Mouse (Mus musculus): Measurements from ENCODE around the gene Gjd3.
"Not testable (repeated sequence)": the region's sequence is repeated elsewhere in the genome, so short reads cannot be mapped to it uniquely, and the experiment has no call there.

The Gjd3 gene

DNA sequence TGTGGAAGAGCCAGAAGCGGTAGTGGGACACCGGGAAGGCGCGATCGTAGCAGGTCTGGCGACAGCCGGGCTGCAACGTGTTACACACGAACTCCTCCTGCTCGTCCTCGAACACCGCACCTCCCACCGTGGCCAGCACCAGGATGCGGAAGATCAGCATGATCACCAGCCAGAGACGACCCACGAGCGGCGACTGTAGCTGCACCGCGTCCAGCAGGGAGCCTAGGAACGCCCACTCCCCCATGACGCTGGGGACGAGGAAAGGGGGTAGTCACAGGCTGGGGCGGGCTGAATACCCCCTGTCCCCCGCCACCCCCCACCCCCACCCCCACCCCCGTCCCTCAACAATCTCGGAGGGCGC lies at the start of gene Gjd3:
Gjd3 (minus strand) TSS at position 244 of the 361 bp plus-strand sequence.
- no peak for DNase-seq

DNA sequence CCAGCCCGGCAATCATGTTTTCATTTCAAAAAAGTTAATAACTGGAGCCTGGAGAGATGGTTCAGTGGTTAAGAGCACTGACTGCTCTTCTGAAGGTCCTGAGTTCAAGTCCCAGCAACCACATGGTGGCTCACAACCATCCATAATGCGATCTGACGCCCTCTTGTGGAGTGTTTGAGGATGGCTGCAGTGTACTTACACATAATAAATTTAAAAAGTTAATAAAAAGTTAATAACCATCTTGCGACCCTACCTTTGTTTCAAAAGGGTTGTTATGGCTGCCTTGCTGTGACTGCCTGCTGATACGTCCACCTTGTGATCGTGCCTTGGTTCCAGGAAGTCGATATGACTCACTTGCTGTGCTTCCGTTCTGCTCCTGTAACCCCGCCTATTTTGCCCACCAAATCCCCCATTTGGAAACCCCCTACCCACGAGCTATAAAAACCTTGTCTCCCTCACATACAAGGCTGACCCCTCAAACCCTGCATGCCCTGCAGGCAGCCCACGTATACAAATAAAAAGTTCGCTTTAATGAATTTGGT lies 44.2 kb upstream of the Gjd3 start:
- no peak for DNase-seq

DNA sequence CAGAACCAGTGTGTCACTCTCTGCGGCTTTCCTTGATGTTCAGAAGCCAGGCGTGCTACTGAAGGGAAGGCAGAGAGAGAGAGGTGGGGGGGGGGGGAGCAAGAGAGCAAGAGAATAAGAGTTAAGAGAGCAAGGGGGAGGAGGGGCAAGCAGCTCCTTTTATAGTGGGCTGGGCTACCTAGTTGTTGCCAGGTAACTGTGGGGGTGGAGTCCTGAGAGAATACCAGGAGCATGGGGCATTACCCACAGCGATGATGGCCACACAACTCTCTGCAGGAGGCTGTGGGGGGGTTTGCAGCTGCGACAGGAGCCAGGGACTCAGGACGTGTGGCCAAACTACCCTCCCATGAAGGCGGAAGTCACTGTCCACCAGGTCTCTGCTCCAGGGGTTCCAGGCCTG lies 43.1 kb upstream of the Gjd3 start:
- DNase-seq: no peak

DNA sequence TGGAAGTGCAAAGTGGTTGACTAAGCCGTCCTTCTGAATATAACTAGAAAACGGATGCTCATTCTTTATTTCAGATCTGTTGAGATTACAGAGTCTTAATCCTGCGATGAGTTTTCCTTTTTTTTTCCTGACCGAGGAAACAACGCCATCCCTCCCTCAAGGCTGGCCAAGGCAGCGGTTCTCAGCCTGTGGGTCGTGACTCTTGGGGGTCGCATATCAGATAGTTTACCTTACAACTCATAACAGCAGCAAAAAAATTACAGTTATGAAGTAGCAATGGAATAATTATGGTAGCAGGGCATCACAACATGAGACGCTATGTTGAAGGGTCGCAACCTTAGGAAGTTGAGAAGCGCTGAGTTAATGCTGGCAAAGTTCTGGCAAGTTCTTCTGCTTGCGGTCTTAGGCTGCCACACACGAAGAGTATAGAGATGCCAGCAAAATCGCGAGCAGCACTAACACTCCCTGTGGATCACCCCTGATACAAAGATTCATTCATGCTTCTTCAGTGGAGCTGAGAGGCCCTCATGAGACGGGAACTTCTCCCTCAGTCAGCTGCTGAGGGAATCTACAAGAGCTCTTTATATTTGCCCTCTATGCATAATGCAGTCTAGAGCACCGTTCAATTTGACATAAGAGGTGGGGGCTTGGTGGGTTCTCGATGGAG lies 41.8 kb upstream of the Gjd3 start:
- DNase-seq: no peak

DNA sequence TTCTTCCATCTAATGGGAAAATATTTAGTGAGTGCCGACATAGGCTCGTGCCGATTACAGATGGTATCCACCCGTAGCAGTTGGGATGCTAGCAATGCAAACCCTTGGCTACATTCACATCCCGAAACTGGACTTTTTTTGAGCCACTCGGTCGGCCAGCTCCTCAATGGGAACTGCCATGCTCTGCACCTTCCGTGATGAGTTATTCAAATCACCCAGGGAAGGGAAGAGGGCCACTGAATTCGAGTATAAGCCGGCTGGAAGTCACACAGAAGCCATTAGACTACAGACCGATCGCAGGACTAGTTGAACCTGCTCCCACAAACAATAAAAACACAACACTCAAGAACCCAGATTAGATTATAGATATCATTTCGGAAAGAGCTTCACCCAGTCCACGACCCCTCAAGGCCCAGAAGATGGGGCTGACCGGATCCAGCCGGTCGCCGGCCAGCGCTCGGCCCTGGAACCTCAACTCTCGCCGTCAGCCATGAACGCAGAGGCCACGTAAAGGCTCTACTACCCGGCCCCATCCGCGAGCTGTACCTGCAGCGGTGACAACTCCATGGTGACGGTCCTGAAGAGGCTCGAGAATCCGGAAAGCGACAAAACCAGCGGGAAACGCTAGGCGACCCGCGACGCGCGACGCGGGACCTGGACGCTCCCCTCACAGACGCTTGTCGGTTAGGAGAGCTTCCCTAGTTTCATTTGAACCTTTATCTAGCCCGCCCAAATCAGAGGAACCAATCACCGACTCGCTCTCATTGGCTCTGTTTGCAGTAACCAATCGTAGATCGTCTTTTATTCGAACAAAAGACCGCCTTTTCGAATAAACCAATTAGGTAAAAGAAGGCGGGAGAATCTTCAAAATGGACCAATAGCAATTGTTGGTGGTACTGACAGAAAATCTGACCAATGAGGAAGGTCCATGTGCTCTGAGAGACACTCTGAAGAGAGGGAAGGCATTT lies 41.0 kb upstream of the Gjd3 start, which contains the start of gene Top2a:
Top2a (minus strand) TSS at position 690 of the 968 bp plus-strand sequence.
- DNase-seq: peak; percentile 99

DNA sequence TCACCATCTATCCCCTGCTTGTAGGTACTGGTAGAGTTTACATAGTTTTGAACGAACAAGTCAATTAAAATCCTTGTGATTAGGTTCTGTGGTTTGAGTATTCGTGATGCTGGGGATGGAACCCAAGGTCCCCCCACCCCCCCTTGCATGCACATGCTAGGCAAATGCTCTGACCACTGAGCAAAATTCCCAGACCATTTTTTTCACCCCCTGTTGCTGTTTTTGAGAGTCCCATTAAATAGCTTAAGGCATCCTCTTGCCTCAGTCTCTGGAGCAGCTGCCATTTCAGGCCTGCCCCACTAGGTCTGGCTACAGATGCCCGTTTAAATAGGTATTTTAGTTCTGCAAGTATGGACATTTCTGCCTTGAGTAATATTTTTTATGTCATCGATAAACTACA lies 40.3 kb upstream of the Gjd3 start:
- no peak for DNase-seq

DNA sequence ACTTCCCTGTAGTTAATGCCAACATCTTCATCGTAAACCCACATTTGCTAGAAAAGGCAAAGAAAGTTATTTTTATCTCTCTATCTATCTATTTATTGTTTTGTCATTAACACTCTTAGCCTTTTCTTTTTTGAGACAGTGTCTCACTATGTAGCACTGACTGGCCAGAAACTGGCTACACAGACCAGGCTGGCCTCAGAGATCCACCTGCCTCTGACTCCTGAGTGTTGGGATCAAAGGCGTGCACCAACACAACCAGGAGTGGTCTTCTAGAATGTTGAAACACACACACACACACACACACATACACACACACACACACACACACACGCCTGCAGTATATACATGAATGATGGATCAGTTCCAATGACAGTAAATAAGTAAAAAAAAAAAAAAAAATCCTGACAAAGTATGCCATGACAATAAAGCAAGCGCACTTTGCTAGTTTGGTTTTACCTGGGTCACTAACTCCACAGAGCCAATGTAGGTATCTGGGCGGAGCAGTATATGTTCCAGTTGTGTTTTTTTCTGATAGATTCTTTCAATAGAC lies 39.6 kb upstream of the Gjd3 start:
- no peak for DNase-seq

DNA sequence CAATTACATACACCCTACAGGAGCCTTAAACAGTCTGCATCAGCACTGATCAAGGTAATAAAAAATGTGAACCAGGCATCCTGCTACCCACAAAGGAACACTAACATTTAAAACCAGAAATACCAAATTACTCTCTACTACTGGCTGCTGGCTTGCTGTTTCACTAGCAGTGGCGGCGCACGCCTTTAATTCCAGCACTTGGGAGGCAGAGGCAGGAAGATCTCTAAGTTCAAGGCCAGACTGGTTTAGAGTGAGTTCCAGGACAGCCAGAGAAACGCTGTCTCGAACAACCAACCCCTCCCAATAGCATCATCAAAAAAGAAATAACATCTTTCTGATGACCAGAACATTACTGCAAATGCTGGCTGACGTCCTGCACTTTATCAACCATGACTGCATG lies 37.0 kb upstream of the Gjd3 start:
- DNase-seq: no peak

DNA sequence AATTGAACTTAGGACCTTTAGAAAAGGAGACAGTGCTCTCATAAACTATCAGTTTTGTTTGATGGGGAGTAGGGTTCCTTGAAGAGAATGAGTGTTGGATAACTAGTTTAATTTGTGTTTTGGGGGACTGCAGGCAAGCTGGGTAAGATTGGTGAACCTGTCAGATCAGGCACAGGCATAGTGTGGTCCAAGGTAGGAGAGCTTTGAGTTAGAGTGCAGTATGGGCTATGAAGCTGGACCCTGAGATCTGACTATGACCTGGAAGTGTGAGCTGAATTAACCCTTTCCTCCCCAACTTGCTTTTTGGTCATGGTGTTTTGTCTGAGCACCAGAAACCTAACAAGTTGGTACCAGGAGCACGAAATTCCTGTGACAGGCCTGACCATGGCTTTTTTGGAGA lies 31.0 kb upstream of the Gjd3 start:
- DNase-seq: no peak

DNA sequence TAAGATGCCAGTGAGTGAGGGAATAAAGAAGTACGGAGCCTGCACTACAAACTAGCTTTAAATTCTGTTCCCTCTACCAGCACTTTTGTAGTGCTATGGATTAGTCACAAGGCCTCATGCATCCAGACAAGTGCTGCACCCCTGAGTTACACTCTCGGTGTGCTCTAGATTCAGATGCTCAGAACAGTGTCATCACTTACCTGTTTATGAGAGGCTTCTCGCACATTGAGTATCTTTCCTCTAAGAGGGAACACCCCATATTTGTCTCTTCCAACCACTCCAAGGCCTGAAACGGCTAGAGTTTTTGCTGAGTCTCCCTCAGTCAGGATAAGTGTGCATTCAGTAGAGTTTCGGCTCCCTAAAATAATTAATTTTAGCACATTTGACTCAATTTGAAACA lies 27.9 kb upstream of the Gjd3 start:
- no peak for DNase-seq

DNA sequence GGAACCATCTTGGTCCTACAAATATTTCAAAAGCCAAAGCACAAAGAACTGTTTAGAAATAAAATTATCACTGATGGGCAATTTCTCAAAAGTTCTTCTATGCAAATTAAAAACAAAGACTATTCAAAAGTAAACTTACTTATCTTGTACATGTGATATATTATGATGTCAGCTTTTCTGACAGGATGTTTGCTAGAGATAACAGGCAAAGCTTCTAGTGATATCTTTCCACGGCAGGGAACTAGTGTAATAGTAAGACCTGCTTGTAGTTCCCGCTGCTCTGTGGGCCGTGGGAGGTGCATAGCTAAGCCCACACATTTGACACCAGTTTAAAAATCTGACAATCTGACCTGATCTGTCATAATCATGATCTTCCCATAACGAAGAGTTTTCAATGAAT lies 27.3 kb upstream of the Gjd3 start:
- DNase-seq: no peak

DNA sequence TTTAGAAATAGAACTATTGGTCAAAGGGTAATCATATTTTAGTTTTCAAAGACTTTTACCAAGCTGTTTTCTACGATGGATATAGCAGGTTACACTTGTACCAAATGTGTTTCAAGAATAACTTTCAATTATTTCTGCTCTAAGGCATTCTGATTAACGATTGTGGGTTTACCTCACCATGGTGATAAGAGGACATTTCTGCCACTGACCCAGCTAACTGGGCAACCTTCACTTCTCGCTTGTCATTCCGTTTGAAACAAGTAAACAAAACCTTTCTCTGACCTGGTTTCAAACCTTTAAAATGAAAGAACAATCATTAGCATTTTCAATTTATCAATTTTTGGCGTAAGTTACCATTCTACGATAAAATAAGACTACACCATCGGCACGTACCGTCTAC lies 24.0 kb upstream of the Gjd3 start:
- DNase-seq: no peak

DNA sequence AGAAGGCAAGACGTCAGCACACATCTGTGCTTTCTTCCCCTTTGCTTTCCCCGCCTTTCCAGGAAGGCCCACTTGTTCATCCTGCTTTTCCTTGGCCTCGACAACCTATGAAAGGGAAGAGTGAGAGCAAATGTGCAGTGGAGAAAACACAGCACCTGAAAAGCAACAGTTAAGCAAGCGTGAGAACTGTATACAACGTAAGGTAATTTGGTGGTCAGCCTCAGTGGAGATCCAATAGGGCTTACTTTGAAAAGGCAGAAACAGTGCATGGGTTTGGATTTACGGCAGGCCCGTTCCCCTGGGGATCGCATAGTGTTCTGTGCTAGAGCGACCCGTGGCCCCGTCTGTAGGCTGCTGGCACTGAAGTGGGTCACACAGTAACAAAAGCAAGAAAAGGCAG lies 16.4 kb upstream of the Gjd3 start:
- DNase-seq: no peak

DNA sequence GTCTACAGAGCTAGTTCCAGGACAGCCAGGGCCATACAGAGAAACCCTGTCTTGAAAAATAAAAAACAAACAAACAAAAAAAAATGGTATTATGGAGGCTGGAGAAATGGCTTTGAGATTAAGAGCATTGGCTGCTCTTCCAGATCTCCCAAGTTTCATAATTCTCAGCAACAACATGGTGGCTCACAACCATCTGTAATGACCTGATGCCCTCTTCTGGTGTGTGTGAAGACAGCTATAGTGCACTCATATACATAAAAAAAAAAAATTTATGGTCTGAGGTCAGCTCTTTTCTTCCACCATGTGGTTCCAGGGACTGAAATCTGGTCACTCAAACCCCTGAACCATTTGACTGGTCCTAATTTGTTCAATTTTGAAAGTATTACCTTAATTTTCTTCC lies 16.0 kb upstream of the Gjd3 start:
- DNase-seq: peak; percentile 24

DNA sequence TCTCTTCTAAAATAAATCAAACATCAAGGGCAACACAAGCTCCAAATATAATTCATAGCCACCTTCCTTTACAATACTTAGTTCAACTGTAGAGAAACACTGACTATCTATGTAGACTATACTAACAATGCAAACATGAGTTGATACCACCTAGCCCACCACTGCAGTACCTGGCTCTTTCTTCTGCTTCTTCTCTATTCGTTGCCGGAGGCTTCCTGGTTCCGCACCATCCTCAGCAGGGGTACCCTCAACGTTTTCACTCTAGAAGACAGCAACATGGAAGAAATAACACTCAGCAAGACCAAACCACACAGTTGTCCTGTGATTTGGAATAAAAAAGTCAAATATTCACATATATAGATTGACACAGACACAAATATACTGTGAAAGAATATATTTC lies 14.8 kb upstream of the Gjd3 start:
- DNase-seq: no peak

DNA sequence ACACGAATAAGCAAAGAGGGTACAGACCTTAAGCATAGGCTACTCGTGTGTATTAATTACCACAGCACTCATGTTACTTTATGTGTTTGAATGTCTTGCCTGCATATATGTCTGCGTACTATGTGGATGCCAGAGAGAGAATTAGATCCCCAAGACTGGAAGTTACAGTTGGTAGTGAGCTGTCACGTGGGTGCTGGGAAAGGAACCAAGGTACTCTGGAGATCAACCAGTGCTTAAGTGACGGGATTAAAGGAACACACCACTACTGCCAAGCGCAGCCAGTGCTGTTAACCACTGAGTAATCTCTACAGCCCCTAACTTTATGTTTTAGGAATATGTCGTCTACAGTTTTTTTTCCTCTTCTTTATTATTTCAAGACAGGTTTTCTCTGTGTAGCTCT lies 13.2 kb upstream of the Gjd3 start:
- DNase-seq: no peak

DNA sequence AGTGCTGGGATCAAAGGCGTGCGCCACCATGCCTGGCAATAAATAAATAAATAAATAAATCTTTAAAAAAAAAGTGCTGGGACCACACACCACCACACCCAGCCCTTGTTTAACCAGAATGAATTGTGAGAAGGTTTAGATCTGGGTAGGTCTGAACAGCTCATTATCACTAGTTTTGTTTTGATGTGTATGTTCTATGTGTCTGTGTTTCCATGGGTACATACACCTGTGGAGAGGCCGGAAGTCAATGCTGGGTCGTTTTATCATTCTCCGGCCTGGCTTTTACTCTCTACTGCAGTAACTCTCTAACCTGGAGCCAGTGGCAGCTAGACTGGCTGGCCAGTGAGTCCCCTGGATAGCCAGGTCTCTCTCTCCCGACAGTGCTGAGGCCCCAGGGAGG lies 8.1 kb upstream of the Gjd3 start:
- DNase-seq: no peak

DNA sequence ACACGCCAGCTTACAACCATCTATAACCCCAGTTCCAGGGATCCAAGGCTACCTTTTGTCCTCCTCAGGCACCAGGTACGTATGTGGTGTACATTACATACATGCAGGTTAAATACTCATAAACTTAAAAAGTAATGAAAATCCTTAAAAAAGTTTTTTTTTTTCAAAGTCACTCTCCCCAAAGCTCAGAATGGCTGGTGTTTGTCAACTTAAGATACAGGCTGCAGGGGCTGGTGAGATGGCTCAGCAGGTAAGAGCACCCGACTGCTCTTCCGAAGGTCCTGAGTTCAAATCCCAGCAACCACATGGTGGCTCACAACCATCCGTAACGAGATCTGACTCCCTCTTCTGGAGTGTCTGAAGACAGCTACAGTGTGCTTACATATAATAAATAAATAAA lies 5.4 kb upstream of the Gjd3 start:
- DNase-seq: not testable (repeated sequence)

DNA sequence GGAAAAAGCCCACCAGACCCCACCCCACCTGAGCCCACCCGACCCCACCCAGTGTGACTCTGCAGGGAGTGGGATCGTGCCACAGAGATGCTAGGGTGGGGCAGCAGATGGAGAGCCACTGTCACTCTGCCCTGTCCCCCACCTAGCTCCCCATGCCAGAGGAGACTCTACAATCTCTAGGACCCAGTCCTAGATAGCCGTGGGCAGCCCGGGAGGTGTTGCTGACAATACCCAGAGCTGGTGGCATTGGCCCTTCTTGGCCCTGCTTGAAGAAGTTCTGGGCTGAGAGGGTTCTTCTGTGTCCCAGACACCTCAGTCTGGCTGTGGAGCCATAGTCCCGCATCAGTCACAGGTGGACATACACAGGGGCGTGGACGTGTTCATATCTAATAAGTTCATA lies 2.7 kb upstream of the Gjd3 start:
- no peak for DNase-seq

DNA sequence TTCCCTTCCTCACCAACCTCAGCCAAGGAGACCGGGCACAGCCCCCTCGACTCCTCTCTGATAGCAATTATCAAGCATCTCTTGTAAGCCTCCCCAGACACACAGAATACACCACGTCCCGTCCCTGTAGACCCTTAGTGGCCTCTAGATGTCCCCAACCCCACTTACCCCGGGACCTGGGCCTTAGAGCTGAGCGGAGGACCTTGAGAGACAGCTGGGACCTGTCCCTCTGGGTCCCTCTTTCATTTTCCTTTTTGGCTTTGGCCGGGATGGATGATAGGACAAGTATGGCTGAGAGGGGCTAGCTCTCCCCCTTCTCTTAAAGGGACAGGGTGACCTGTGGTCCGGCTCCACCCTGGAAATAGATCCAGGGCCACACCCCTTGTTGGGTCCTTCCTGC lies 735 bp upstream of the Gjd3 start:
- DNase-seq: no peak

DNA sequence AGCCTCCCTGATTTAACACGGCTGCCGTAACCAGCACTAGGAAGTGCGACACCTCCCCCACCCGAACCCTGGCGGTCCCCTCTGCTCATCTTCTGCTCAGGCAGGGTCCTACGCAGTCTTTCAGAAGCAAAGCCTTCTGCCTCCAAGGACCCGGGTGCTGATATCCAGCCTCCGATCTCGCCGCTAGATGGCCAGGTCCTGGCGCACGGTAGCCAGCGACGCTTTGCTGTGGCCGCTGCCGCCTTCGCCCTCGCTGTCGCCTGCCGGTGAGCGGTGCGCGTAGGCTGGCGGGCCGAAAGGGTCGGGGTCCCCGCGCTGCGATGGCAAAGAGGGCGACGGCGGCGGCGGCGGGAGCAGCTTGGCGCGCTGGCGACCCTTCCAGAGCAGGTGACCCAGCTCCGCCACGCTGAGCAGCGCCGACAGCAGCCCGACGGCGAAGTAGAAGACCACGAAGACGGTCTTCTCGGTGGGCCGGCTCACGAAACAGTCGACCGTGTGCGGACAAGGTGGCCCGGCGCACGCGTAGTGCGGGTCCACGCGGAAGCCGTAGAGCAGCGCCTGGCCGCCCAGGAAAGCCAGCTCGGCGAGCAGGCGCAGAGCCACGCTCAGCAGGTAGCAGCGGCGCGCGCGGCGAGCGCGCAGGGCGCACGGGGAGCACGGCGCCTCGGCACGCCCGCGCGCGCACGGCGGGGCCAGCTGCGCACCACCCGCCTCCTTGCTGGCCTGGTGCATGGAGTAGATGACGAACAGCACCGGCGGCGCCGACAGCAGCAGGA lies 631 bp downstream of the Gjd3 start:
- peak; percentile 85 for DNase-seq

DNA sequence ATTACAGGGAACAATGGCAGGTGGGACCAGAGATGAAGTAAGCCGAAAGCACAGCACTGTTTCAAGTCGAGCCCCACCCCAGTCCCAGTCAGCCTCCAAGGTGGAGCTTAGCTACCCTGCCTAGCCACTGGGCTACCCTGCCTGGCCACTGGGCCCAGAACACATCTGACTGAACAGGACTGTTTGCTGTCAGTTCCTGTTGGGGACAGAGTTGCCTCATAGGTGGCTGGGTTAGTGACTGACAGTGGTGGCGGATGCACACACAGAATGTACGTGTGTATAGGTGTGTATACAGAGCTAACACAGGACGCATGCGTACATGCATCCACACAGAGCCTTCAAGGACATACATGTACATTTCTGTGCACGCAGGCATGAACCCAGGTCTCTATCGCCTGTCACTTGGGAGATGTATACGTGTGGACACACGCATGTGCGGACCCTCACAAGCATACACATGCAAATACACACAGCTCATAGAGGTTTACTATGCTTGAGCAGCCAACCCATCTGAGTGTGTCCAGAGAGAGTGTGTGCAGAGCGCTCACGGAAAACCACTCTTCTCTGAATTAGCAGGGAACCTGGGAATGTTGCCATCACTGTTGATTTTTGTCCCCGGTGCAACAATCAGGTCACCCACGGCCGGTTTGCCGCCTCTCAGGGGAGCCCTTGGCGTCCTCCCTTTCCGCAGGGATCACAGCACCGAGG lies 1.4 kb downstream of the Gjd3 start:
- DNase-seq: no peak

Data from retina, postnatal 1 day (tissue).